Mouse (Mus musculus): Measurements from ENCODE around the gene Dedd2. TPM values are rescaled to one million over a fixed set of nuclear protein-coding genes. Genes with fewer than 3 reads are reported as not detected.
"Not testable (repeated sequence)": the region's sequence is repeated elsewhere in the genome, so short reads cannot be mapped to it uniquely, and the experiment has no call there.

Dedd2 gene
- total and polyA plus RNA-seq, 3 experiments: 14.3 to 21.7 (median 18.4) TPM

DNA sequence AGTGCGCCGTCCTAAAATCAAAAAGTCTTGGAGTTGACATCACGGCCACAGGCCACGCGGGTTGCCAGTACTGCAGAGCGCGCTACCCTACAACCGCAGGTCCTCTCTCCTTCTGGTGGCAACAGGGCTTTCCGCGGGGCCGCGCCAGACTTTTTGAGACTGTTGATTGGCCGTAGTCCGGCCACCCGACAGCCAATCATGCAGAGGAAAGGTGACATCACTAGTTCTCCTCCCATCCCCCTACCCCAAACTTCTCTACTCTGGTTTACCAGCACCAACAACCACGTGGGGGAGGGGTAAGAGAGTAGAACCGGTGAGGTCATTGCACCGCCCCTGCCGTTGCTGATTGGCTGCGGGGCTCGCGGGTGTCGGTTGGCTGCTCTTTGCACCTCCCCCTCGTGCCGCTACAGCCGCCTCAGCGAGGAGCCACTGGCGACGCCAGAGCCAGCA lies 46.9 kb upstream of the Dedd2 start, which contains the start of gene Cic:
Gene Cic (plus strand): TSS at position 404 of the 450 bp plus-strand sequence.
- TF ChIP-seq CTCF (IDR thresholded peaks at IDR 0.05) (peak; percentile 33), POLR2A (IDR thresholded peaks at IDR 0.05; ENCODE audit: insufficient read depth, low read depth, low read length) (peak; percentile 64), EP300 (IDR thresholded peaks at IDR 0.05; ENCODE audit: insufficient read depth, low read depth, low read length) (peak; percentile 57; the same call in 1 of the 2 replicates)
- peak in 1 of 2 experiments; percentile 99 for DNase-seq
- Histone ChIP-seq H3K4me1 (ENCODE audit: control insufficient read depth, insufficient read depth, low read length) (peaks cover 10% of the 10 kb centered on the region), H3K4me3 (peak within 1 kb of the TSS; percentile 94), H3K36me3 (ENCODE audit: control insufficient read depth, insufficient read depth, low read length) (no peaks in the 10 kb centered on the region), H3K79me2 (replicated peaks; ENCODE audit: control insufficient read depth, insufficient read depth, low read length) (peaks cover 4% of the 10 kb centered on the region), H3K9ac (ENCODE audit: low read depth, low read length) (peak within 1 kb of the TSS; percentile 86), H3K27me3 (ENCODE audit: control insufficient read depth, insufficient read depth, low read length) (no peaks in the 10 kb centered on the region), H3K27ac (peak within 1 kb of the TSS; percentile 100)
- WGBS: under 1% methylated on average over 29 of the region's 29 CpGs
- intact Hi-C loops (cut with DNase I): no loop called here

DNA sequence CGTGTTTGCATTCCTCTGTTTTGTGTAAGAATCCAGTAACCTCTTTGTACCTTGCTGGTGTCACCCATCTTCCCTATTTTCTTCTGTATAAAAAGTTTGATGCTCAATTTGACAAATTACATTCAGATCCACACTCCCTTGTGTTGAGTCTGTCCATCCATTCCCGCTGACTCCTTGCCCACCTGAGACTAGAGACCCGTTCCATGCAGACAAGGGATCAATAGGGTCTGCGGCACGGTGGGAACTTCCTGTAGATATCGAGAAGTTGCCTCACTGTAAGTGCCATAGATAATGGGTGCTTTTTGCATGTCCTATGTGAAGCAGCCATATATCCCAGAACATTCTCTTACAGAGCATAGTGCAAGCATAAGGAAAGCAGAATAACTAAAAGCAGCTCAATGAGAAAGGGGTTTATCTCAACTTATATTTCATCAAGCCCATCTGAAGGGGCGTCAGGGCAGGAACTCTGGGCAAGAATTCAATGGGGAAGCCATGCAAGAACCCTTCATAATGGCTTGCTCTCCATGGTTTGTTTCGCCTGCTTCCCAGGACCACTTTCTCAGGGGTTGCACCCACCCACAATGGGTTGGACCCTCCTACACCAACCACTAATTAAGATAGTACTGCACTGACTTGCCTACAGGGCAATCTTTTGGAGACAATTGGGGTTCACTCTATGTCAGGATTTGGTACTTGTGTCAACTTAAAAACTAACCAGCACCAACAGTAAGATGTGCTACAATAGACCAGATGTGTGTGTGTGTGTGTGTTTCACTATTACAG lies 46.0 kb upstream of the Dedd2 start:
- Histone ChIP-seq H3K27me3 (ENCODE audit: control insufficient read depth, insufficient read depth, low read length) (no peaks in the 10 kb centered on the region), H3K4me3 (no peak overlapping the region), H3K27ac (no peak overlapping the region), H3K36me3 (ENCODE audit: control insufficient read depth, insufficient read depth, low read length) (no peaks in the 10 kb centered on the region), H3K9ac (ENCODE audit: low read depth, low read length) (no peak overlapping the region), H3K79me2 (replicated peaks; ENCODE audit: control insufficient read depth, insufficient read depth, low read length) (peaks cover 1% of the 10 kb centered on the region; the same call in 1 of the 2 replicates), H3K4me1 (ENCODE audit: control insufficient read depth, insufficient read depth, low read length) (peaks cover 10% of the 10 kb centered on the region)
- intact Hi-C loops (cut with DNase I): no loop called here
- no peak for TF ChIP-seq EP300 (IDR thresholded peaks at IDR 0.05; ENCODE audit: insufficient read depth, low read depth, low read length)
- TF ChIP-seq CTCF (IDR thresholded peaks at IDR 0.05): no peak
- no peak for TF ChIP-seq POLR2A (IDR thresholded peaks at IDR 0.05; ENCODE audit: insufficient read depth, low read depth, low read length)
- WGBS: 69% methylated on average over 8 of the region's 8 CpGs
- no peak for DNase-seq

DNA sequence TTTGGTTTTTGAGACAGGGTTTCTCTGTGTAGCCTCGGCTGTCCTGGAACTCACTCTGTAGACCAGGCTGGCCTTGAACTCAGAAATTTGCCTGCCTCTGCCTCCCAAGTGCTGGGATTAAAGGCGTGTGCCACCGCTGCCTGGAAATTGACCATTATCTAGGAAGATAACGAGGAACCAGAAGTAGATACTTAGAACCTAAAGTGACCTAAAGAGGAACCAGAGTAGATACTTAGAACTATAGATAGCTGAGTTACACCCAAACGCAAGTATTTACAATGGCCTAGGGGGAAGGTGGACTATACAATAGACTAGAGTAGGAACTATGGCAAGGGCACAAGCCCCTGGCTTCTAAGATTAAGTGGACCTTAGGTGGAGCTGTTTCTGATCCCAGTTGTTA lies 45.3 kb upstream of the Dedd2 start:
- 73% methylated on average over 5 of the region's 5 CpGs for WGBS
- H3K27me3 ChIP-seq (ENCODE audit: control insufficient read depth, insufficient read depth, low read length); H3K4me1 ChIP-seq (ENCODE audit: control insufficient read depth, insufficient read depth, low read length); H3K9ac ChIP-seq (ENCODE audit: low read depth, low read length); H3K36me3 ChIP-seq (ENCODE audit: control insufficient read depth, insufficient read depth, low read length); DNase-seq; intact Hi-C loops (cut with DNase I); H3K4me3 ChIP-seq; H3K79me2 ChIP-seq (replicated peaks; ENCODE audit: control insufficient read depth, insufficient read depth, low read length); H3K27ac ChIP-seq: not testable (repeated sequence)

DNA sequence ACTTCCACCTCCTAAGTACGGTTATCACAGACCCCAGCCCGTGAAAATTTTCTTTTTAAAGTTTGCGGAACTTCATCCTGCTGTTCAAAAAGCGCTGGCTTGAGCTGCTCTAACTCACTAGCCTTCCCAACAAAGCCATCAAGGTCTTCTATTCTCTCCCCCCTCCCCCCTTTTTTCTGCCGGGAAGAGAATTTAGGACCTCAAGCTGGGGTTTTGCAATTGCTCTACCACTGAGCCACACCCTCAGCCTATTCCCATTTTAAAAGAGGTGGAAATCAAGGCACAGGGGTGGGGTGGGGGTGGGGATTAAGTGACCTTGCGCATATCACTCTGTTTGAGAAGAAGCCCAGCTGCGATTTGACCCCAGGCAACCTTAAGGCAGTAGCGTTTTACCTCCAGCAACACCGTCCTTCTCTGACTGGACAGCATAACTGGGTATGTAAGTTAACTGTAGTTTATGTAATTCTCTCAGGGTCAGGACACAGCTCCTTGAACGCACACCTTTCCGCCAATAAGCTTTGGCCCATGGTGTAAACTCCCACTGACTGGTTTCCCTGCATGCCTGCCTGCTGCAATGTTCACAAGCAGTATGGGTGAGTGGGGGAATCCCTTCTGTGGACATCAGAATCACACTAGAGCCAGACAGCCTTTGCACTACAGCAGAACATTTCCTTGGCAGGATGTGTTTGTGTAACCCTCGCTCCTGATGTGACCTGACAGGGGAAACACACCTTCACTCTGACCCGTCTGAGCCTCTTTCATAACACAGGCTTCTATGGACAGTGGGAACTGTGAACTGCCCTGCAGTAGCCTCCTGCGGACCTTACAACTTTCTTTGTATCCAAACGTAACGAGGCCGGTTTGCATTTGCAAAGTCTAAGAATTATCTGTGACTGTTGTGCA lies 43.8 kb upstream of the Dedd2 start:
- Histone ChIP-seq H3K9ac (ENCODE audit: low read depth, low read length) (no peak overlapping the region), H3K36me3 (ENCODE audit: control insufficient read depth, insufficient read depth, low read length) (no peaks in the 10 kb centered on the region), H3K4me1 (ENCODE audit: control insufficient read depth, insufficient read depth, low read length) (peaks cover 2% of the 10 kb centered on the region), H3K27ac (no peak overlapping the region), H3K27me3 (ENCODE audit: control insufficient read depth, insufficient read depth, low read length) (no peaks in the 10 kb centered on the region), H3K79me2 (replicated peaks; ENCODE audit: control insufficient read depth, insufficient read depth, low read length) (no peaks in the 10 kb centered on the region), H3K4me3 (no peak overlapping the region)
- whole genome bisulfite sequencing: 64% methylated on average over 17 of the region's 17 CpGs
- TF ChIP-seq POLR2A (IDR thresholded peaks at IDR 0.05; ENCODE audit: insufficient read depth, low read depth, low read length): no peak
- no peak for TF ChIP-seq EP300 (IDR thresholded peaks at IDR 0.05; ENCODE audit: insufficient read depth, low read depth, low read length)
- no peak for TF ChIP-seq CTCF (IDR thresholded peaks at IDR 0.05)
- intact Hi-C loops (cut with DNase I): no loop called here
- DNase-seq: no peak

DNA sequence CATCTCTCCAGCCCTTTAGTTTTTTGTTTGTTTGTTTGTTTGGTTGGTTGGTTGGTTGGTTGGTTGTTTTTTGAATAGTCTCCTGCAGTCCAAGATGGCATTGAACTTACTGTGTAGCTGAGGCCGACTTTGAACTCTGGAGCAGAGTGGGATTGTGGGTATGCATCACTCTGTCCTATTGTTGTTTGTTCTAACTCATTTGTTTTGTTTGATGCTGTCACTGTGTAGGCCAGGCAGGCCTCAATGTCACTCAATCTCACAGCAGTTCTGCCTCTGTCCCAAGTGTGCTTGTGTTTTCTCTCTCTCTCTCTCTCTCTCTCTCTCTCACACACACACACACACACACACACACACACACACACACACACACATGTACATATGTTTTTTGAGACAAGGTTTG lies 41.5 kb upstream of the Dedd2 start:
- intact Hi-C loops (cut with DNase I): no loop called here
- H3K4me1 ChIP-seq (ENCODE audit: control insufficient read depth, insufficient read depth, low read length): peaks cover under 1% of the 10 kb centered on the region; the same call in 1 of the 2 replicates

DNA sequence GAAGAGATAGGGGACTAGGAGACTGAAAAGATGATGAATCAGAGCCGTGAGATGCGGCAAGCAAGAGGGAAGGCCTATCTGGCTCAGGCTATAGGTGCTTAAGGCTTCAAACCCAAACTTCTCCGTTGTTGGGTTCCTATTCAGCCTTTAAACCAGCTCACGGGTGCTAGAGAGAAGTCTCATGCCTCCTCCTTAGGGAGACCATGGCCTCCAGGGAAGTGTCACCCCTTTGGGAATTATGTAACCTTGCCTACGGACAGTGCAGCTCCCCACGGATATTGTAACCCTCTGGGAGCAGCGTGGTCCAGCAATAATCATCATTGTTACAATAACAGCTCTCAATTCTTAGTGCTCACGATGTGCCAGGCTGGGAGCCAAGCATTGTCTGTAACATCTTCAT lies 31.4 kb upstream of the Dedd2 start:
- Histone ChIP-seq H3K36me3 (ENCODE audit: control insufficient read depth, insufficient read depth, low read length) (no peaks in the 10 kb centered on the region), H3K4me3 (peak overlapping the region; percentile 96), H3K4me1 (ENCODE audit: control insufficient read depth, insufficient read depth, low read length) (peaks cover 9% of the 10 kb centered on the region), H3K79me2 (replicated peaks; ENCODE audit: control insufficient read depth, insufficient read depth, low read length) (peaks cover 3% of the 10 kb centered on the region; the same call in 1 of the 2 replicates), H3K9ac (ENCODE audit: low read depth, low read length) (peak overlapping the region; percentile 69), H3K27me3 (ENCODE audit: control insufficient read depth, insufficient read depth, low read length) (no peaks in the 10 kb centered on the region), H3K27ac (peak overlapping the region; percentile 98)
- WGBS: 22% methylated on average over 8 of the region's 8 CpGs
- peak; percentile 41 to 54 for DNase-seq
- TF ChIP-seq CTCF (IDR thresholded peaks at IDR 0.05) (no peak), EP300 (IDR thresholded peaks at IDR 0.05; ENCODE audit: insufficient read depth, low read depth, low read length) (0 out of 2 replicates have a peak, but pooled peaks have one; percentile 43)
- intact Hi-C loops (cut with DNase I): no loop called here

More for the DNA sequence above, 41.5 kb upstream of the Dedd2 start:
- Histone ChIP-seq H3K79me2 (replicated peaks; ENCODE audit: control insufficient read depth, insufficient read depth, low read length) (no peaks in the 10 kb centered on the region), H3K36me3 (ENCODE audit: control insufficient read depth, insufficient read depth, low read length) (no peaks in the 10 kb centered on the region), H3K27me3 (ENCODE audit: control insufficient read depth, insufficient read depth, low read length) (no peaks in the 10 kb centered on the region), H3K9ac (ENCODE audit: low read depth, low read length) (no peak overlapping the region), H3K4me3 (no peak overlapping the region), H3K27ac (no peak overlapping the region)
- TF ChIP-seq CTCF (IDR thresholded peaks at IDR 0.05): no peak
- no peak for DNase-seq
- 77% methylated on average over 1 of the region's 1 CpGs for WGBS

Data from heart, adult 2 months (tissue).